Mouse (Mus musculus): ENCODE data around the gene Efhb.

Efhb gene

GRCm38 (mm10) chr17:53386863-53387262 is 76.3 kb downstream of the Efhb start:
- in situ Hi-C loops (cut with MboI; ENCODE audit: unreplicated experiment in 2 of 2), result loop anchor here (5.0 kb wide), 2 partner anchors 820 to 825 kb away; no protein-coding TSS in a partner anchor

DNA sequence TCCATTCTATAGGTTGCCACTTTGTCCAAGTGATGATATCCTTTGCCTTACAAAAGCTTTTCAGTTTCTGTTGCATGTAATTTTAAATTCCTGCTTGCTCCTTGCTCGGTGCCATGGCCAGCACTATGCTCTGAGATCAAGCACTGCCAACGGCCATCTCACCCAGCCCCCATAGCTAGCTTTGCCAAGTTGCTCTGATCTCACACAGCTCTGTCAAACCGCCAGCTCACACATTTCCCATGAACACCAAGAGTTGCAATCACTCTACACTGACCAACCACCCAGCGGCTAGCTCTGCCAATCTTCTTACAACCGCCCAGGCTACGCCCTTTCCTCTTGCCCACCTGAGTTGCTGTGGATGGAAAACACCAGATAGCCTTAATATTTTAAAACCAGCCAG is 99.0 kb downstream of the Efhb start:
- in situ Hi-C loops (cut with MboI; ENCODE audit: unreplicated experiment in 2 of 2), result no loop called here
